Mouse (Mus musculus): ENCODE results near the gene Clcn2. TPM values are rescaled to one million over a fixed set of nuclear protein-coding genes. Genes with fewer than 3 reads are reported as not detected.
A peak's percentile ranks its signal among the peaks of the same experiment; 100 is the strongest.

The Clcn2 gene
- total and polyA plus RNA-seq, 2 experiments from 2014 or later: 1.4 to 16.9 TPM

GRCm38 (mm10) chr16:20693111-20693701, 24.3 kb downstream of the Clcn2 start, which contains the start of gene Fam131a:
Gene Fam131a (plus strand): TSS chr16:20693241.
- Histone ChIP-seq H3K9me3 (replicated peaks; ENCODE audit: control insufficient read depth, low read length) (no peaks in the 10 kb centered on the region), H3K27ac (ENCODE audit: low read depth) (peak within 1 kb of the TSS; percentile 80), H3K4me3 (ENCODE audit: low read depth, low read length) (peak within 1 kb of the TSS; percentile 76), H3K9ac (replicated peaks; ENCODE audit: low read depth, low read length) (peak within 1 kb of the TSS; percentile 78), H3K4me1 (ENCODE audit: control insufficient read depth, insufficient read depth) (peaks cover 18% of the 10 kb centered on the region), H3K4me2 (ENCODE audit: low read depth, low read length) (peak within 1 kb of the TSS; percentile 95), H3K36me3 (replicated peaks; ENCODE audit: control insufficient read depth, insufficient read depth, low read length) (peaks cover 37% of the 10 kb centered on the region), H3K27me3 (ENCODE audit: control insufficient read depth, insufficient read depth, low read length) (no peaks in the 10 kb centered on the region)
- WGBS: 0% methylated on average over 37 of the region's 37 CpGs
- ATAC-seq (ENCODE audit: insufficient read depth, low read depth) (peak; percentile 89), DNase-seq (ENCODE audit: low spot score) (peak; percentile 87)
- TF ChIP-seq CTCF (IDR thresholded peaks at IDR 0.05; ENCODE audit: low read depth) (no peak), EP300 (IDR thresholded peaks at IDR 0.05; ENCODE audit: low read depth) (peak; percentile 33; the same call in 1 of the 2 replicates)

DNA sequence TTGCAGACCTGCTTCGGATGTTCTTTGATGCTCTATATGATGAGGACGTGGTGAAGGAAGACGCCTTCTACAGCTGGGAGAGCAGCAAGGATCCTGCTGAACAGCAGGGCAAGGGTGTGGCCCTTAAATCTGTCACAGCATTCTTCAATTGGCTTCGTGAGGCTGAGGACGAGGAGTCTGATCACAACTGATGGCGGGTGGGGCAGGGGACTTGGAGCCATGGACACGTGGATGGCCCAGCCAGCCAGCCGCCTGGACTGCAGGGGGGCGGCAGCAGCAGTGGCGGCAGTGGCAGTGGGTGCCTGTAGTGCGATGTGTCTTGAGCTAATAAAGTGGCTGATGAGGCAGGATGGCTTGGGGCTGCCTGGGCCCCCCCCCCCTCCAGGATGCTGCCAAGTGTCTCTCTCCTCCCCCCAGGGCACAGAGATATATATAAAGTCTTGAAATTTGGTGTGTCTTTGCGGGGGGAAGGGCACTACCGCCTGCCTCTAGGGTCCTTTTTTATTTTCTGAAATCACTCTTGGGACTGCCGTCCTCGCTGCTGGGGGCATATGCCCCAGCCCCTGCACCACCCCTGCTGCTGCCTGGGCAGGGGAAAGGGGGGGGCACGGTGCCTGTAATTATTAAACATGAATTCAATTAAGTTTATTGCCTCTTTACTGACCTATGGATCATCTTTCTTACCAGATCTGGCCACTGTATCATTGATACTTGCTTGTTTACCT, 25.1 kb downstream of the Clcn2 start:
- Histone ChIP-seq H3K9me3 (replicated peaks; ENCODE audit: control insufficient read depth, low read length) (no peaks in the 10 kb centered on the region), H3K9ac (replicated peaks; ENCODE audit: low read depth, low read length) (no peak overlapping the region), H3K4me3 (ENCODE audit: low read depth, low read length) (no peak overlapping the region), H3K27me3 (ENCODE audit: control insufficient read depth, insufficient read depth, low read length) (no peaks in the 10 kb centered on the region), H3K4me1 (ENCODE audit: control insufficient read depth, insufficient read depth) (peaks cover 18% of the 10 kb centered on the region), H3K4me2 (ENCODE audit: low read depth, low read length) (no peak overlapping the region), H3K27ac (ENCODE audit: low read depth) (no peak overlapping the region), H3K36me3 (replicated peaks; ENCODE audit: control insufficient read depth, insufficient read depth, low read length) (peaks cover 45% of the 10 kb centered on the region)
- DNase-seq (ENCODE audit: low spot score) (no peak), ATAC-seq (ENCODE audit: insufficient read depth, low read depth) (no peak)
- 52% methylated on average over 16 of the region's 16 CpGs for WGBS
- TF ChIP-seq EP300 (IDR thresholded peaks at IDR 0.05; ENCODE audit: low read depth): no peak
- no peak for TF ChIP-seq CTCF (IDR thresholded peaks at IDR 0.05; ENCODE audit: low read depth)

GRCm38 (mm10) chr16:20691617-20692016, 25.9 kb downstream of the Clcn2 start:
- 78% methylated on average over 1 of the region's 1 CpGs for WGBS
- no peaks in the 10 kb centered on the region for H3K27me3 ChIP-seq (ENCODE audit: control insufficient read depth, insufficient read depth, low read length)
- ATAC-seq (ENCODE audit: insufficient read depth, low read depth): no peak

DNA sequence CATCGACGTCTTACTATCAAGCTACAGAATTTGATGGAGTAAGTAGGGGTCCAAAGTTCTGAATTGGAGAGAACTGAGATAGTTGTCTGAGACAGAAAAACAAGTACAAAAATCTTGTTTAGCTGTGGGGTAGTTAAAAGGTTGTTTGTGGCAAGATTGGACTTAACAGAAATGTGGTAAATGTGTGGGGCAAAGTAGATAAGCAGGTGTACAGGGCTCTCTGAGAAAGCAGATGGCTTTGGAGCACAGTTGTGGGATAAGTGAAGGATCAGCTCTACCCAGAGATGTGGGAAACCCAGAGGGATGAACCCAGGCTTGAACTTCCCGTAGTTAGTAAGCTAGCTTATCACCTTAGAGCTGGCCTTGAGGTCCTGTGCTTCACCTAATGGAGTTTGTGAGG, 26.8 kb downstream of the Clcn2 start:
- Histone ChIP-seq H3K9me3 (replicated peaks; ENCODE audit: control insufficient read depth, low read length) (no peaks in the 10 kb centered on the region), H3K4me3 (ENCODE audit: low read depth, low read length) (no peak overlapping the region), H3K4me1 (ENCODE audit: control insufficient read depth, insufficient read depth) (peaks cover 15% of the 10 kb centered on the region), H3K36me3 (replicated peaks; ENCODE audit: control insufficient read depth, insufficient read depth, low read length) (peaks cover 61% of the 10 kb centered on the region), H3K4me2 (ENCODE audit: low read depth, low read length) (no peak overlapping the region), H3K27me3 (ENCODE audit: control insufficient read depth, insufficient read depth, low read length) (no peaks in the 10 kb centered on the region), H3K9ac (replicated peaks; ENCODE audit: low read depth, low read length) (no peak overlapping the region), H3K27ac (ENCODE audit: low read depth) (no peak overlapping the region)
- TF ChIP-seq CTCF (IDR thresholded peaks at IDR 0.05; ENCODE audit: low read depth) (no peak), EP300 (IDR thresholded peaks at IDR 0.05; ENCODE audit: low read depth) (no peak)
- ATAC-seq (ENCODE audit: insufficient read depth, low read depth) (no peak), DNase-seq (ENCODE audit: low spot score) (no peak)
- 74% methylated on average over 3 of the region's 3 CpGs for WGBS

More at GRCm38 (mm10) chr16:20691617-20692016, 25.9 kb downstream of the Clcn2 start:
- Histone ChIP-seq H3K36me3 (replicated peaks; ENCODE audit: control insufficient read depth, insufficient read depth, low read length) (peaks cover 52% of the 10 kb centered on the region), H3K4me3 (ENCODE audit: low read depth, low read length) (no peak overlapping the region), H3K4me1 (ENCODE audit: control insufficient read depth, insufficient read depth) (peaks cover 18% of the 10 kb centered on the region), H3K9me3 (replicated peaks; ENCODE audit: control insufficient read depth, low read length) (no peaks in the 10 kb centered on the region), H3K4me2 (ENCODE audit: low read depth, low read length) (no peak overlapping the region), H3K27ac (ENCODE audit: low read depth) (no peak overlapping the region), H3K9ac (replicated peaks; ENCODE audit: low read depth, low read length) (no peak overlapping the region)
- DNase-seq (ENCODE audit: low spot score): no peak
- no peak for TF ChIP-seq EP300 (IDR thresholded peaks at IDR 0.05; ENCODE audit: low read depth)

DNA sequence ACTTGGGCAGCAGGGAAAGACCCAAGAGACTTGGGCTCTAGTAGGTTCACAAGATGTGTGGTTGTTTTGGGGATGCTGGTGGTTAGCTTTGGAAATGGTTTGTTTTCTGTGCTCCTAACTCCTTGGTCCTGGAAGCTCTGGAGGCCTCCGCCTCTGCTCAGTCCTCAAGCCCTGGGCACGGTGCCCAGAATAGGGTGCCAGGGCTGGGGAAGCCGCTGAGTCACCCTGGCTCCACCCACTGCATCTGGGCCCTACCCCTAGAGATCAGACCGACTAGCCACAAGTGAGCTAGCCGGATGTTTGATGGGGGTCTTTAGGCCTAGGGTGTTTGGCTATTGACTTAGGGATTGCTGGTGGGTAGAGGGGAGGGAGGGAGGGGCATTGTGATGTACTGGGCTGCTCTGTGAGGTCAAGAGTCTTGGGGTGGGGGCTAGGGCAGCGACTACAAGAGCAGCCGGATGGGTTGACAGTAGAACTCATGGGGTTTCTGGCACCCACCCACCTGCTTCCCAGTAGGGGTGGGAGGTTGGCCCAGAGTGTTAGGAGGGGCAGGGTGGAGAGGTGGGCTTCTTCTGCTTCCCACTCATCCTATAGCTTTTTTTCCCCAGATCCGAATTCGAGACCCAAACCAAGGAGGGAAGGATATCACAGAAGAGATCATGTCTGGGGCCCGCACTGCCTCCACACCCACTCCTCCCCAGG, 39.4 kb downstream of the Clcn2 start:
- ATAC-seq (ENCODE audit: insufficient read depth, low read depth) (peak; percentile 78), DNase-seq (ENCODE audit: low spot score) (peak; percentile 67)
- Histone ChIP-seq H3K4me1 (ENCODE audit: control insufficient read depth, insufficient read depth) (peaks cover 26% of the 10 kb centered on the region), H3K27me3 (ENCODE audit: control insufficient read depth, insufficient read depth, low read length) (no peaks in the 10 kb centered on the region), H3K4me2 (ENCODE audit: low read depth, low read length) (no peak overlapping the region), H3K4me3 (ENCODE audit: low read depth, low read length) (no peak overlapping the region), H3K9ac (replicated peaks; ENCODE audit: low read depth, low read length) (no peak overlapping the region), H3K9me3 (replicated peaks; ENCODE audit: control insufficient read depth, low read length) (no peaks in the 10 kb centered on the region), H3K36me3 (replicated peaks; ENCODE audit: control insufficient read depth, insufficient read depth, low read length) (peaks cover 86% of the 10 kb centered on the region), H3K27ac (ENCODE audit: low read depth) (peak overlapping the region; percentile 35; the same call in 1 of the 2 replicates)
- no peak for TF ChIP-seq EP300 (IDR thresholded peaks at IDR 0.05; ENCODE audit: low read depth)
- TF ChIP-seq CTCF (IDR thresholded peaks at IDR 0.05; ENCODE audit: low read depth): no peak
- 48% methylated on average over 10 of the region's 10 CpGs for WGBS
